ENCODE assay signal across 24 mouse cellular contexts in genomic region chr16:8573041-8573440, GRCm38 (mm10). TPM values are rescaled to one million over a fixed set of nuclear protein-coding genes. Genes with fewer than 3 reads are reported as not detected.
DNase-seq lines count a peak whose midpoint lies in the region; ATAC-seq and TF ChIP-seq lines count a peak whose summit lies in the region.
"Had no signal": no experiment of that assay in that cellular context is flagged by ENCODE, and none has a peak within 500 bp of the region (broad histone marks: within the 10 kb centered on the region; RNA-seq: fewer than 3 reads in every experiment).

No protein-coding gene starts in this region.

- no peak for TF ChIP-seq CTCF in intestine, postnatal 0 days (IDR thresholded peaks at IDR 0.05; ENCODE audit: low read depth)

- H3K27me3 ChIP-seq in heart, embryonic 10.5 days (ENCODE audit: insufficient read depth, poor library complexity, severe bottlenecking), result no peaks in the 10 kb centered on the region
- no peaks in the 10 kb centered on the region for H3K27me3 ChIP-seq in heart, embryonic 11.5 days (ENCODE audit: control insufficient read depth, insufficient read depth, low read length)
- H3K27me3 ChIP-seq in intestine, postnatal 0 days (replicated peaks; ENCODE audit: control insufficient read depth, insufficient read depth, low read length), result no peaks in the 10 kb centered on the region
- H3K27me3 ChIP-seq: embryonic facial prominence, embryonic 12.5 days; heart, embryonic 15.5 days; hindbrain, embryonic 13.5 days; lung, embryonic 15.5 days; neural tube, embryonic 12.5 days had no signal

- H3K4me2 ChIP-seq in heart, embryonic 11.5 days, result no peak overlapping the region
- H3K4me2 ChIP-seq in intestine, postnatal 0 days (replicated peaks; ENCODE audit: low read depth), result no peak overlapping the region
- H3K4me2 ChIP-seq: embryonic facial prominence, embryonic 12.5 days; heart, embryonic 15.5 days; hindbrain, embryonic 13.5 days; lung, embryonic 15.5 days; midbrain, embryonic 11.5 days; neural tube, embryonic 12.5 days had no signal

- intact Hi-C loops in left cerebral cortex, postnatal 14 days (cut with DNase I), result no loop called here

- no peak for ATAC-seq in heart, embryonic 11.5 days (replicated peaks; ENCODE audit: insufficient number of reproducible peaks, low FRiP score, low TSS enrichment)
- ATAC-seq in intestine, postnatal 0 days, result peak; percentile 28; the same call in 1 of the 2 replicates
- ATAC-seq: CD4-positive, CD25-positive, alpha-beta regulatory T cell, adult 4 months; forebrain, embryonic 16.5 days had no signal

- H3K36me3 ChIP-seq in heart, embryonic 10.5 days, result peaks cover 13% of the 10 kb centered on the region
- no peaks in the 10 kb centered on the region; the same call in 1 of the 2 replicates for H3K36me3 ChIP-seq in heart, embryonic 11.5 days (ENCODE audit: control insufficient read depth, insufficient read depth, low read length)
- peaks cover 14% of the 10 kb centered on the region; the same call in 1 of the 2 replicates for H3K36me3 ChIP-seq in intestine, postnatal 0 days (ENCODE audit: control insufficient read depth, insufficient read depth)
- H3K36me3 ChIP-seq: heart, embryonic 15.5 days; lung, embryonic 15.5 days had no signal

- DNase-seq in heart, embryonic 10.5 days (ENCODE audit: low spot score), result peak; percentile 58
- DNase-seq in testis, postnatal 10 days (ENCODE audit: low spot score), result peak; percentile 35
- DNase-seq in testis, postnatal 14 days (ENCODE audit: low spot score), result no peak
- DNase-seq in left cerebral cortex, postnatal 14 days (ENCODE audit: low spot score in 2 of 2), result no peak
- no peak for DNase-seq in c-Kit-positive CD71-positive TER-119-positive erythroid progenitor cells, embryonic 14.5 days (ENCODE audit: low spot score)
- DNase-seq: adrenal gland, adult 8-10 months; cerebellum, adult 9-10 months; cerebellum, postnatal 36 days; heart, postnatal 36 days; kidney, adult 8-10 months; layer of hippocampus, postnatal 36 days; right cerebral cortex, postnatal 14 days; spleen, adult 18-20 months had no signal

- H3K4me1 ChIP-seq in heart, embryonic 10.5 days, result peaks cover 25% of the 10 kb centered on the region
- peaks cover 11% of the 10 kb centered on the region for H3K4me1 ChIP-seq in heart, embryonic 11.5 days (ENCODE audit: control insufficient read depth, insufficient read depth, low read length)
- 0 out of 2 replicates have a peak, but pooled peaks cover 11% of the 10 kb centered on the region for H3K4me1 ChIP-seq in intestine, postnatal 0 days (replicated peaks; ENCODE audit: control insufficient read depth, insufficient read depth, low read length)
- H3K4me1 ChIP-seq: embryonic facial prominence, embryonic 12.5 days; lung, embryonic 15.5 days had no signal

- H3K4me3 ChIP-seq in heart, embryonic 10.5 days, result no peak overlapping the region
- H3K4me3 ChIP-seq in heart, embryonic 11.5 days (ENCODE audit: low read depth, low read length), result no peak overlapping the region
- no peak overlapping the region for H3K4me3 ChIP-seq in intestine, postnatal 0 days (ENCODE audit: low read depth, low read length)
- H3K4me3 ChIP-seq: embryonic facial prominence, embryonic 12.5 days; heart, embryonic 15.5 days; hindbrain, embryonic 13.5 days; lung, embryonic 15.5 days; myocyte; neural tube, embryonic 12.5 days had no signal

- no peak overlapping the region for H3K27ac ChIP-seq in heart, embryonic 10.5 days
- no peak overlapping the region for H3K27ac ChIP-seq in heart, embryonic 11.5 days (ENCODE audit: low read depth, low read length)
- H3K27ac ChIP-seq in intestine, postnatal 0 days (ENCODE audit: low read depth, low read length), result no peak overlapping the region; the same call in 1 of the 2 replicates
- H3K27ac ChIP-seq: embryonic facial prominence, embryonic 12.5 days; heart, embryonic 15.5 days; hindbrain, embryonic 13.5 days; lung, embryonic 15.5 days; neural tube, embryonic 12.5 days had no signal

- no peaks in the 10 kb centered on the region for H3K9me3 ChIP-seq in heart, embryonic 10.5 days
- H3K9me3 ChIP-seq in heart, embryonic 11.5 days (replicated peaks; ENCODE audit: control insufficient read depth, low read length), result no peaks in the 10 kb centered on the region
- no peaks in the 10 kb centered on the region for H3K9me3 ChIP-seq in intestine, postnatal 0 days (ENCODE audit: control insufficient read depth)
- H3K9me3 ChIP-seq: embryonic facial prominence, embryonic 12.5 days; heart, embryonic 15.5 days; hindbrain, embryonic 13.5 days; lung, embryonic 15.5 days; neural tube, embryonic 12.5 days had no signal

- WGBS in heart, embryonic 10.5 days, result 76% methylated on average over 4 of the region's 4 CpGs
- WGBS in heart, embryonic 11.5 days (ENCODE audit: insufficient replicate concordance), result 78% methylated on average over 4 of the region's 4 CpGs
- WGBS in intestine, postnatal 0 days, result 51% methylated on average over 4 of the region's 4 CpGs

- H3K9ac ChIP-seq in heart, embryonic 11.5 days (ENCODE audit: low read depth, low read length), result no peak overlapping the region
- H3K9ac ChIP-seq in intestine, postnatal 0 days (ENCODE audit: low read depth, low read length), result no peak overlapping the region
- H3K9ac ChIP-seq: embryonic facial prominence, embryonic 12.5 days; heart, embryonic 15.5 days; hindbrain, embryonic 13.5 days; lung, embryonic 15.5 days; neural tube, embryonic 12.5 days had no signal

RNA-seq across cellular contexts. Expression of gene Abat, which starts 59.8 kb away (rescaled TPM):
- 34.7 and 41.8 TPM in 2 replicates for polyA plus RNA-seq in heart, embryonic 10.5 days (2016; fragmentation: Nextera tagmentation; extraction: Ambion mirVana)
- 32.2 and 43.8 TPM in 2 replicates for polyA plus RNA-seq in heart, embryonic 11.5 days (2014; fragmentation: Nextera tagmentation; extraction: Ambion mirVana)
- polyA plus RNA-seq in intestine, postnatal 0 days (2015; fragmentation: Nextera tagmentation; extraction: Ambion mirVana), result 30.8 and 31.0 TPM in 2 replicates
- total RNA-seq in left cerebral cortex, postnatal 14 days (2021), result 100 to 1,000 TPM; 171 to 179 TPM

Comparison
In these comparisons a context has a peak if more than half of its experiments do, and no peak if none do; other contexts are left out.
1. DNase-seq: peak in heart, embryonic 10.5 days (single experiment) and testis, postnatal 10 days (single experiment); none in testis, postnatal 14 days (single experiment), left cerebral cortex, postnatal 14 days (0 of 2) and c-Kit-positive CD71-positive TER-119-positive erythroid progenitor cells, embryonic 14.5 days (single experiment).